Mouse (Mus musculus) forebrain, embryonic 14.5 days (tissue): ENCODE data around the gene Mta1. TPM values are rescaled to one million over a fixed set of nuclear protein-coding genes. Genes with fewer than 3 reads are reported as not detected.
A peak's percentile ranks its signal among the peaks of the same experiment; 100 is the strongest.

Experiments
- ATAC-seq: fragments of 200-750 bp; cut with Nextera tagmentation; 2 replicates; pipeline ENCODE4 v1.8.0; 2017; ENCODE audit warnings: mild to moderate bottlenecking, moderate library complexity
- DNase-seq: peaks from one replicate; pipeline ENCODE4 v3.0.0-alpha.2; 2015; ENCODE audit warnings: low spot score
- H3K27ac ChIP-seq: fragments of 300-500 bp; sonication (generic); 2 replicates; pipeline ENCODE4 v1.5.1; 2014; ENCODE audit warnings: low read depth, mild to moderate bottlenecking, control low read depth, low read length, moderate library complexity
- H3K27me3 ChIP-seq: fragments of 300-500 bp; sonication (generic); replicated peaks from 2 replicates; pipeline ENCODE4 v1.6.1; 2014; ENCODE audit warnings: low read length, control low read depth, mixed read lengths; ENCODE audit not compliant: control insufficient read depth, insufficient read depth
- H3K36me3 ChIP-seq: fragments of 300-500 bp; sonication (generic); 2 replicates; pipeline ENCODE4 v1.6.1; 2014; ENCODE audit warnings: low read length, control low read depth; ENCODE audit not compliant: control insufficient read depth, insufficient read depth
- H3K4me1 ChIP-seq: fragments of 300-500 bp; sonication (generic); 2 replicates; pipeline ENCODE4 v1.6.1; 2014; ENCODE audit warnings: antibody characterized with exemption, low read length, control low read depth; ENCODE audit not compliant: control insufficient read depth, insufficient read depth
- H3K4me2 ChIP-seq: fragments of 300-500 bp; sonication (generic); 2 replicates; pipeline ENCODE4 v1.6.1; 2014; ENCODE audit warnings: mild to moderate bottlenecking, control low read depth, low read length
- H3K4me3 ChIP-seq: fragments of 300-500 bp; sonication (generic); 2 replicates; pipeline ENCODE4 v1.5.1; 2014; ENCODE audit warnings: low read depth, low read length, control low read depth
- H3K9ac ChIP-seq: fragments of 300-500 bp; sonication (generic); 2 replicates; pipeline ENCODE4 v1.6.1; 2014; ENCODE audit warnings: mild to moderate bottlenecking, low read length, control low read depth, moderate library complexity
- H3K9me3 ChIP-seq: fragments of 300-500 bp; sonication (generic); replicated peaks from 2 replicates; pipeline ENCODE4 v1.6.1; 2016; ENCODE audit warnings: low read length, control low read depth, mixed read lengths; ENCODE audit not compliant: control insufficient read depth
- WGBS: fragments of 180-500 bp; shearing (Covaris S2); extraction: QIAGEN DNeasy Blood & Tissue Kit; methylation state at CpG from one replicate; pipeline ENCODE4 v1.1.7; 2014; 5-methylcytosine and 5-hydroxymethylcytosine counted together
- polyA plus RNA-seq: library from polyadenylated mRNA; unstranded; fragments of >200 nt; fragmentation: Nextera tagmentation; extraction: Ambion mirVana; gene quantifications from 2 replicates; pipeline ENCODE4 v1.2.1, GENCODE M21; 2014

The Mta1 gene
- polyA plus RNA-seq, 1 experiment from 2014 or later: 18.7 TPM

- no peak for DNase-seq
- H3K27me3 ChIP-seq: no peaks in the 10 kb centered on the region; the same call in 1 of the 2 replicates
- no peak overlapping the region for H3K4me3 ChIP-seq
These were observed 50.4 kb downstream of the Mta1 start for GRCm38 (mm10) chr12:113148381-113149035.

DNA sequence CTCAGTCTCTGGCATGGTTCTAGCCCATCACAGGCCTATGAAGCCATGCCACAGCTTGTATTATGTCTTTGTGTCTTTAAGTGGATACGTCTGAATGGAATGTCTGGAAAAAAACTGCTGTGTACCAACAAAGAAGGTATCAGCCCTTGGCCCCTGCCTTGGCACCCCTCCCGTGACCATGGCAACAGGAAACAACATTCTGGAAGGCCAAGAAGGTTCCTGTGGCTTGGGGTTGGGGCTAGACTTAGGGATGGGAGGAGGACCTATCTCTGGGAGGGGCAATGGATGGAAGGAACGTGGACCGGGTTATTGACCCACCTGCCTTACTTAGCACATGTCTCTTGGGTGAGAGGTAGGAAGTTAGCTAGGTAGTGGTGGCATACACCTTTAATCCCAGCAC lies 51.3 kb downstream of the Mta1 start:
- Histone ChIP-seq H3K36me3 (peaks cover 15% of the 10 kb centered on the region), H3K9me3 (no peaks in the 10 kb centered on the region), H3K4me3 (no peak overlapping the region), H3K27ac (no peak overlapping the region), H3K9ac (no peak overlapping the region), H3K4me1 (peaks cover 21% of the 10 kb centered on the region), H3K4me2 (no peak overlapping the region), H3K27me3 (no peaks in the 10 kb centered on the region; the same call in 1 of the 2 replicates)
- ATAC-seq (no peak), DNase-seq (peak; percentile 52)
- 45% methylated on average over 4 of the region's 4 CpGs for WGBS

More at GRCm38 (mm10) chr12:113148381-113149035, 50.4 kb downstream of the Mta1 start:
- no peak for ATAC-seq
- no peak overlapping the region for H3K9ac ChIP-seq
- 32% methylated on average over 16 of the region's 16 CpGs for WGBS
- H3K4me1 ChIP-seq: peaks cover 21% of the 10 kb centered on the region
- peaks cover 24% of the 10 kb centered on the region for H3K36me3 ChIP-seq
- H3K4me2 ChIP-seq: no peak overlapping the region
- H3K9me3 ChIP-seq: no peaks in the 10 kb centered on the region
- H3K27ac ChIP-seq: no peak overlapping the region

GRCm38 (mm10) chr12:113149896-113150295 lies 51.8 kb downstream of the Mta1 start:
- peaks cover 21% of the 10 kb centered on the region for H3K4me1 ChIP-seq
- H3K36me3 ChIP-seq: peaks cover 10% of the 10 kb centered on the region
- no peak overlapping the region for H3K4me2 ChIP-seq
- no peaks in the 10 kb centered on the region; the same call in 1 of the 2 replicates for H3K27me3 ChIP-seq
- WGBS: 80% methylated on average over 3 of the region's 3 CpGs
- H3K4me3 ChIP-seq: no peak overlapping the region
- H3K9me3 ChIP-seq: no peaks in the 10 kb centered on the region
- H3K27ac ChIP-seq: no peak overlapping the region
- no peak for ATAC-seq
- no peak overlapping the region for H3K9ac ChIP-seq
- DNase-seq: no peak

GRCm38 (mm10) chr12:113150591-113150990 lies 52.5 kb downstream of the Mta1 start:
- Histone ChIP-seq H3K27ac (no peak overlapping the region), H3K27me3 (no peaks in the 10 kb centered on the region; the same call in 1 of the 2 replicates), H3K4me2 (no peak overlapping the region)

GRCm38 (mm10) chr12:113151046-113151445 lies 53.0 kb downstream of the Mta1 start:
- Histone ChIP-seq H3K4me1 (peaks cover 24% of the 10 kb centered on the region), H3K27ac (no peak overlapping the region), H3K36me3 (no peaks in the 10 kb centered on the region), H3K27me3 (no peaks in the 10 kb centered on the region; the same call in 1 of the 2 replicates), H3K4me2 (no peak overlapping the region), H3K9ac (no peak overlapping the region), H3K4me3 (no peak overlapping the region), H3K9me3 (no peaks in the 10 kb centered on the region)
- DNase-seq (no peak), ATAC-seq (no peak)
- WGBS: 87% methylated on average over 8 of the region's 8 CpGs

More at GRCm38 (mm10) chr12:113150591-113150990, 52.5 kb downstream of the Mta1 start:
- H3K36me3 ChIP-seq: peaks cover 3% of the 10 kb centered on the region; the same call in 1 of the 2 replicates
- peaks cover 24% of the 10 kb centered on the region for H3K4me1 ChIP-seq
- no peaks in the 10 kb centered on the region for H3K9me3 ChIP-seq
- no peak overlapping the region for H3K4me3 ChIP-seq
- no peak for DNase-seq
- 81% methylated on average over 4 of the region's 4 CpGs for WGBS
- ATAC-seq: no peak
- H3K9ac ChIP-seq: no peak overlapping the region

DNA sequence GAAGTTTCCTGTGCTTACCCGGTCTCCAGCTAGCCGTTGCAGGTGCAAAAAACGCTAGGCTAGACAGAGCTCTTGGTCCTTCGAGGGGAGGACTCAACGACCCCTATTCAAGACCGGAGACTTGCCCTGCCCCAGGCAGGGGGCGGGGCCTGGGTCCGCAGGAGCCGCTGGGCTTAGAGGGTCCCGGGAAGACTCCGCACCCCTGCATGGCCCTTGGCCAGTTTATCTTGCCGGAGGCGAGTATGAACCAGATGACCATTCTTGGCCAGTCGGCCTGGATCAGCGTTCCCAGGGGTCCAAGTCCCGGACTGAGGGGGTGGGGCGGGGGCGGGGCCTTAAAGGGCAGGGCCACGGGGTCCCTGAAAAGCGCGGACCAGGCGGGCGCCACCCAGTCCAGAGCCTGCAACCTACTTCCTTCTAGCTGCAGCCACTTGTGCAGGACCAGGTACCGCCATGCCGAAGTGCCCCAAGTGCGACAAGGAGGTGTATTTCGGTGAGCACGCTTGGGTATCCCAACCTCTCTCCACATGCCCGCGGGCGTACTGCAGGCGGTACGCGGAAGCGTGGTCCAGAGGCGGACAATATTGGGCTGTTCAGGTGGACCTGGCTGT lies 53.7 kb downstream of the Mta1 start:
- Histone ChIP-seq H3K4me2 (peak overlapping the region; percentile 64), H3K36me3 (no peaks in the 10 kb centered on the region), H3K27ac (no peak overlapping the region), H3K4me3 (peak overlapping the region; percentile 36), H3K9me3 (no peaks in the 10 kb centered on the region), H3K9ac (peak overlapping the region; percentile 41), H3K4me1 (peaks cover 21% of the 10 kb centered on the region), H3K27me3 (no peaks in the 10 kb centered on the region; the same call in 1 of the 2 replicates)
- ATAC-seq (no peak), DNase-seq (peak; percentile 23)
- 1% methylated on average over 36 of the region's 36 CpGs for WGBS

- 29% methylated on average over 19 of the region's 19 CpGs for WGBS
- Histone ChIP-seq H3K4me2 (peak overlapping the region; percentile 64), H3K27ac (no peak overlapping the region), H3K27me3 (no peaks in the 10 kb centered on the region; the same call in 1 of the 2 replicates), H3K9me3 (no peaks in the 10 kb centered on the region), H3K9ac (peak overlapping the region; percentile 41; the same call in 1 of the 2 replicates), H3K36me3 (no peaks in the 10 kb centered on the region), H3K4me1 (peaks cover 26% of the 10 kb centered on the region), H3K4me3 (peak overlapping the region; percentile 36)
- DNase-seq: no peak
- ATAC-seq: no peak
These were observed 54.2 kb downstream of the Mta1 start for GRCm38 (mm10) chr12:113152272-113152661.

DNA sequence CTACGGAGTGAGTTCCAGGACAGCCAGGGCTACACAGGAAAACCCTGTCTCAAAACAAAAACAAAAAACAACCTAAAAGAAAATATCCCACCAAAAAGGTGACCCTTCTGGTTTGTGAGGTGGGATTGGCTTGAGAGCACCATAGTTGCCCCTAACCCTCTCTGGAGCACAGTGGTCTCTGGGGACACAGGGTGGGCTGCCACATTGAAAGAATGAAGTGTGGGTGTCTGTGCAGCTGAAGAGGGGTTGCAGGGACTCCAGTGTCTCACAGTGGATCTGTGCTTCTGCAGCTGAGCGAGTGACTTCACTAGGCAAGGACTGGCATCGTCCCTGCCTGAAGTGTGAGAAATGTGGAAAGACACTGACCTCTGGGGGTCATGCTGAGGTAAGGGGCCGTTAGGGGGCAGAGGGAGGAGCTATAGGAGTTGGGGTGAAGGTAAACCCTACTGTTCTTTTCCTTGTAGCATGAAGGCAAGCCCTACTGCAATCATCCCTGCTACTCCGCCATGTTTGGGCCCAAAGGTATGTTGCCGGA lies 55.0 kb downstream of the Mta1 start:
- no peaks in the 10 kb centered on the region for H3K36me3 ChIP-seq
- no peak for ATAC-seq
- DNase-seq: no peak
- 78% methylated on average over 6 of the region's 6 CpGs for WGBS
- no peak overlapping the region for H3K27ac ChIP-seq
- no peak overlapping the region for H3K4me3 ChIP-seq
- H3K4me2 ChIP-seq: no peak overlapping the region
- no peak overlapping the region for H3K9ac ChIP-seq
- no peaks in the 10 kb centered on the region for H3K9me3 ChIP-seq
- H3K27me3 ChIP-seq: no peaks in the 10 kb centered on the region; the same call in 1 of the 2 replicates
- peaks cover 26% of the 10 kb centered on the region for H3K4me1 ChIP-seq

DNA sequence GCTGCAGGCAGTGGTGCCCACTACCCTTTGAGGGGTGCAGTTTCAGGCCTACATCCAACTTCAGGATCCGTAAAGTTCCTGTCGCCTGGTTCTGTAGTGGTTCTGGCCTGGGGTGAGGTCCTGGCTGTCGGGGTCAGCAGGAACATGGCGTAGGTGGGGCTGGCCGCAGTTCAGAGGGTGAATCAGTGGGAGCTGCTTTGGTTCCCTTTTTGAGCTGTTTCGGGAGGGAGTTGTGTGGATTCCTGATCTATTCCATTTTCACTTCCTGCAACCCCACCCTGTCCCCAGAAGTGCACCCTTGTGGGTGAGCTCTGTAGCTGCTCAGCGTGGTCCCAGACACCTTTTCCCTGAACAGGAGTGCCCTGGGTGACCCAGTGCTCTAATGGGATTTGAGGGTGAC lies 55.9 kb downstream of the Mta1 start:
- Histone ChIP-seq H3K4me2 (no peak overlapping the region), H3K4me3 (no peak overlapping the region), H3K27ac (no peak overlapping the region), H3K9me3 (no peaks in the 10 kb centered on the region), H3K4me1 (peaks cover 23% of the 10 kb centered on the region), H3K9ac (no peak overlapping the region), H3K27me3 (no peaks in the 10 kb centered on the region; the same call in 1 of the 2 replicates), H3K36me3 (no peaks in the 10 kb centered on the region)
- 93% methylated on average over 7 of the region's 7 CpGs for WGBS
- no peak for ATAC-seq
- DNase-seq: no peak
